Mouse (Mus musculus): Measurements from ENCODE around the gene Nt5m. TPM values are rescaled to one million over a fixed set of nuclear protein-coding genes. Genes with fewer than 3 reads are reported as not detected.
A peak's percentile ranks its signal among the peaks of the same experiment; 100 is the strongest.

Gene Nt5m
- polyA plus RNA-seq, 1 experiment from 2014 or later: 13.7 TPM

GRCm38 (mm10) chr11:59906521-59907123, 67.4 kb downstream of the Nt5m start:
- Histone ChIP-seq H3K9me3 (replicated peaks) (no peaks in the 10 kb centered on the region), H3K27me3 (no peaks in the 10 kb centered on the region), H3K4me2 (no peak overlapping the region), H3K4me3 (replicated peaks) (no peak overlapping the region), H3K36me3 (replicated peaks) (no peaks in the 10 kb centered on the region), H3K27ac (replicated peaks) (no peak overlapping the region), H3K4me1 (replicated peaks) (peaks cover 4% of the 10 kb centered on the region), H3K9ac (no peak overlapping the region)
- no peak for ATAC-seq (ENCODE audit: insufficient read depth)
- WGBS (ENCODE audit: insufficient replicate concordance): 59% methylated on average over 6 of the region's 6 CpGs

GRCm38 (mm10) chr11:59908446-59908845, 69.2 kb downstream of the Nt5m start:
- Histone ChIP-seq H3K9ac (no peak overlapping the region), H3K27ac (replicated peaks) (no peak overlapping the region), H3K9me3 (replicated peaks) (no peaks in the 10 kb centered on the region), H3K36me3 (replicated peaks) (no peaks in the 10 kb centered on the region), H3K4me1 (replicated peaks) (peaks cover 4% of the 10 kb centered on the region; the same call in 1 of the 2 replicates), H3K4me3 (replicated peaks) (no peak overlapping the region), H3K27me3 (no peaks in the 10 kb centered on the region), H3K4me2 (no peak overlapping the region)
- WGBS (ENCODE audit: insufficient replicate concordance): 30% methylated on average over 3 of the region's 3 CpGs
- ATAC-seq (ENCODE audit: insufficient read depth): no peak

DNA sequence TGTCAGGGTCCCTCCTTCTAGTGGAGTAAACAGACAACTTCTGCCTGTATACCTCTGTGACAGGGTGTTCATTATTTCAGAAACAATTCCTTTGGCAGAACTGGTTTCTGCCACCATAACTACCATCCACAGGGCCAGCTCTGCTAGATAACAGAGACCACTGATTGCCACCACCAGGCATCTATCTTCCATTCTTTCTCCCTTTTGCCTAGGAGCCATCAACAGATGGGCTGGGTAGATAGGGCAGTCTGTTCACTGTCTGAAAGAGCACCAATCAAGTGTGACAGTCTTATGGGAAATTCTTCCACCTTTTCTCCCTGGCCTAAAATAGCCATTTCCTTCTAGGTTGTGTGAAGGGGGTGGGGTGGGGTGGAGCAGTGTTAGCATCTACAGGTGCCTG, 71.3 kb downstream of the Nt5m start:
- no peak overlapping the region for H3K4me2 ChIP-seq
- H3K9me3 ChIP-seq (replicated peaks): no peaks in the 10 kb centered on the region
- H3K36me3 ChIP-seq (replicated peaks): no peaks in the 10 kb centered on the region
- no peaks in the 10 kb centered on the region for H3K27me3 ChIP-seq
- peaks cover 4% of the 10 kb centered on the region; the same call in 1 of the 2 replicates for H3K4me1 ChIP-seq (replicated peaks)
- H3K9ac ChIP-seq: no peak overlapping the region
- ATAC-seq (ENCODE audit: insufficient read depth): no peak
- H3K27ac ChIP-seq (replicated peaks): no peak overlapping the region
- H3K4me3 ChIP-seq (replicated peaks): no peak overlapping the region

DNA sequence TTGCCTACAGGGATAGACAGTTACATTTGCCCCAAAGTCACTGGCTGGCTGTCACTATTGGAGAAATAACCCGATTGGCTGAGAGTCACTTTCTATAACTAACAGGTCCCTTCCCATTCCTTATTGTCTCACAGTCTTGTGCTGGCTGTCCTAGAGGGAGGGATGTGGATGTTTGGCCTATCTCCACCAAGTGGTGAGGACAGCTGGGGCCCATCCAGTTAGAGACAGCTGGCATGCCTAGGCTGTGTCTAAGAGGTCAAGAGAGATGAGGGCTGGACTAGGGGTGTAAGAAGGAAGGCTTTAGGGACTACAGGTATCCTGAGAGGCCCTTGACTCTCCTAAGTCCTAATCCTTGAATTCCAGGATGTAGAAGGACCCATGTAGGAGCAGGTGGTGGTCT, 72.3 kb downstream of the Nt5m start:
- no peaks in the 10 kb centered on the region for H3K27me3 ChIP-seq
- 66% methylated on average over 1 of the region's 1 CpGs for WGBS (ENCODE audit: insufficient replicate concordance)
- no peak overlapping the region for H3K4me3 ChIP-seq (replicated peaks)
- H3K4me1 ChIP-seq (replicated peaks): peaks cover 4% of the 10 kb centered on the region; the same call in 1 of the 2 replicates
- H3K9me3 ChIP-seq (replicated peaks): no peaks in the 10 kb centered on the region
- H3K9ac ChIP-seq: no peak overlapping the region
- ATAC-seq (ENCODE audit: insufficient read depth): no peak
- H3K27ac ChIP-seq (replicated peaks): no peak overlapping the region
- H3K4me2 ChIP-seq: no peak overlapping the region
- no peaks in the 10 kb centered on the region for H3K36me3 ChIP-seq (replicated peaks)

- 69% methylated on average over 4 of the region's 4 CpGs for WGBS (ENCODE audit: insufficient replicate concordance)
- Histone ChIP-seq H3K4me1 (replicated peaks) (peaks cover 8% of the 10 kb centered on the region), H3K4me3 (replicated peaks) (no peak overlapping the region), H3K27ac (replicated peaks) (no peak overlapping the region), H3K4me2 (no peak overlapping the region), H3K27me3 (no peaks in the 10 kb centered on the region), H3K9me3 (replicated peaks) (no peaks in the 10 kb centered on the region), H3K9ac (no peak overlapping the region), H3K36me3 (replicated peaks) (no peaks in the 10 kb centered on the region)
- ATAC-seq (ENCODE audit: insufficient read depth): no peak
These were observed 74.5 kb downstream of the Nt5m start for GRCm38 (mm10) chr11:59913702-59914101.

DNA sequence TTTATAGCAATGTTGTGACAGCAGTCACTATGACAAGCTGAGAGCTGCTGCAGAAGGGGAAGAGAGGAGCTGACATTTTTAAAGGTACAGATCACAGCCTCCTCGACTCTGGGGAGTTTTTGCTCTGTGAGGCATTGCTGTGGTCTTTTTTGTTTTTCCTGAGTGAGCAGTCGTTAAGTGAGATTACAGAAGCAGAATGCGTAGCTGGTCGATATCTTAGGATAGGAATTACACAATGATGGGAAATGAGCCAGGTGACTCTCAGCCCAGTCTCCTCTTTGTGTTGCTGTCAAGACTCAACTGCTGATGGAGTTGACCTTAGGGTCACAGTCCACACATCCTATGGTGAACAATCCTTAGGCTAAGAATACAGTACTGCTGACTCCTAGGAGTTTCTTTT, 78.8 kb downstream of the Nt5m start:
- 12% methylated on average over 4 of the region's 4 CpGs for WGBS (ENCODE audit: insufficient replicate concordance)
- Histone ChIP-seq H3K27ac (replicated peaks) (no peak overlapping the region), H3K9me3 (replicated peaks) (no peaks in the 10 kb centered on the region), H3K4me1 (replicated peaks) (peaks cover 30% of the 10 kb centered on the region), H3K4me2 (no peak overlapping the region), H3K27me3 (no peaks in the 10 kb centered on the region), H3K9ac (no peak overlapping the region), H3K4me3 (replicated peaks) (no peak overlapping the region), H3K36me3 (replicated peaks) (no peaks in the 10 kb centered on the region)
- no peak for ATAC-seq (ENCODE audit: insufficient read depth)

- peak overlapping the region; percentile 57 for H3K27ac ChIP-seq (replicated peaks)
- WGBS (ENCODE audit: insufficient replicate concordance): 11% methylated on average over 3 of the region's 3 CpGs
- no peaks in the 10 kb centered on the region for H3K9me3 ChIP-seq (replicated peaks)
- H3K4me1 ChIP-seq (replicated peaks): peaks cover 30% of the 10 kb centered on the region
- H3K27me3 ChIP-seq: no peaks in the 10 kb centered on the region
- peak; percentile 61 for ATAC-seq (ENCODE audit: insufficient read depth)
- no peak overlapping the region for H3K9ac ChIP-seq
- H3K4me2 ChIP-seq: peak overlapping the region; percentile 36
- no peaks in the 10 kb centered on the region for H3K36me3 ChIP-seq (replicated peaks)
- H3K4me3 ChIP-seq (replicated peaks): no peak overlapping the region
These were observed 80.2 kb downstream of the Nt5m start for GRCm38 (mm10) chr11:59919401-59919800.

DNA sequence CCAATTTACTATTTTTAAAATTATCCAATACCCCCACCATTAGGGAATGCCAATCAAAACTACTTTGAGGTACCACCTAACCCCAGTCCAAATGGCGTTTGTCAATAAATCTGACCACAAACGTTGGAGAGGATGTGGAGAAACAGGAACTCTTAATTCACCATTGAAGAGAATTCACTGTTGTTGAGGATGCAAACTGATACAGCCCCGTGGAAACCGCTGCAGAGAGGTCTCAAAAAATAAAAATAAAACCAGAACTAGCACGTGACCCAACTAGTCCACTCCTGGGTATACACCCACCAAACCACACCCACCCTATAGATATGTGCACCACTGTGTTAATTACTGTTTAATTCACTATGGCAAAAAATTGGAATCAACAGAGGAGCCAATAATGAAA, 81.1 kb downstream of the Nt5m start:
- ATAC-seq (ENCODE audit: insufficient read depth): no peak; the same call in 1 of the 2 replicates
- H3K4me2 ChIP-seq: peak overlapping the region; percentile 36
- no peaks in the 10 kb centered on the region for H3K27me3 ChIP-seq
- no peak overlapping the region for H3K27ac ChIP-seq (replicated peaks)
- H3K4me1 ChIP-seq (replicated peaks): peaks cover 30% of the 10 kb centered on the region
- no peak overlapping the region for H3K4me3 ChIP-seq (replicated peaks)
- H3K9me3 ChIP-seq (replicated peaks): no peaks in the 10 kb centered on the region
- no peak overlapping the region for H3K9ac ChIP-seq
- 13% methylated on average over 5 of the region's 5 CpGs for WGBS (ENCODE audit: insufficient replicate concordance)
- H3K36me3 ChIP-seq (replicated peaks): no peaks in the 10 kb centered on the region

GRCm38 (mm10) chr11:59921265-59921664, 82.0 kb downstream of the Nt5m start:
- Histone ChIP-seq H3K4me3 (replicated peaks) (no peak overlapping the region), H3K9me3 (replicated peaks) (no peaks in the 10 kb centered on the region), H3K36me3 (replicated peaks) (no peaks in the 10 kb centered on the region), H3K27ac (replicated peaks) (no peak overlapping the region), H3K9ac (no peak overlapping the region), H3K27me3 (no peaks in the 10 kb centered on the region), H3K4me2 (peak overlapping the region; percentile 36), H3K4me1 (replicated peaks) (peaks cover 30% of the 10 kb centered on the region)
- ATAC-seq (ENCODE audit: insufficient read depth): 0 out of 2 replicates have a peak, but pooled peaks have one; percentile 30
- 35% methylated on average over 7 of the region's 7 CpGs for WGBS (ENCODE audit: insufficient replicate concordance)

GRCm38 (mm10) chr11:59930031-59930430, 90.8 kb downstream of the Nt5m start:
- no peaks in the 10 kb centered on the region for H3K36me3 ChIP-seq (replicated peaks)
- H3K27ac ChIP-seq (replicated peaks): no peak overlapping the region
- H3K4me2 ChIP-seq: no peak overlapping the region
- no peak for ATAC-seq (ENCODE audit: insufficient read depth)
- 57% methylated on average over 4 of the region's 4 CpGs for WGBS (ENCODE audit: insufficient replicate concordance)
- no peaks in the 10 kb centered on the region for H3K4me1 ChIP-seq (replicated peaks)
- no peak overlapping the region for H3K4me3 ChIP-seq (replicated peaks)
- H3K9ac ChIP-seq: no peak overlapping the region
- H3K27me3 ChIP-seq: peaks cover 11% of the 10 kb centered on the region; the same call in 1 of the 2 replicates
- no peaks in the 10 kb centered on the region for H3K9me3 ChIP-seq (replicated peaks)
